Mouse (Mus musculus) liver, adult 2 months (tissue): ENCODE measurements at regions not wholly inside any gene's neighbourhood (a gene's known extent, or its start where the extent isn't known, plus 50 kb on each side); places are given as distances from the start of the nearest gene placed in this dataset.

Experiments used
- DNase-seq: peaks from one replicate; pipeline ENCODE4 v3.0.0-alpha.2; 2011; ENCODE audit warnings: low read depth, low spot score; ENCODE audit errors: extremely low read depth
- H3K27ac ChIP-seq: fragments of 200-500 bp; replicated peaks from 2 replicates; pipeline ENCODE4 v1.5.1; 2012; ENCODE audit warnings: low read depth, mild to moderate bottlenecking, control low read depth, inconsistent platforms, low read length; ENCODE audit not compliant: insufficient read depth
- H3K27me3 ChIP-seq: fragments of 200-500 bp; 2 replicates; pipeline ENCODE4 v1.6.1; 2012; ENCODE audit warnings: mild to moderate bottlenecking, moderate library complexity, low read length, inconsistent platforms; ENCODE audit not compliant: control insufficient read depth, insufficient read depth
- H3K36me3 ChIP-seq: fragments of 200-500 bp; 2 replicates; pipeline ENCODE4 v1.6.1; 2012; ENCODE audit warnings: low read length, inconsistent platforms; ENCODE audit not compliant: control insufficient read depth, insufficient read depth
- H3K4me1 ChIP-seq: fragments of 200-500 bp; 2 replicates; pipeline ENCODE4 v1.6.1; 2011; ENCODE audit warnings: low read length; ENCODE audit not compliant: control insufficient read depth, insufficient read depth
- H3K4me3 ChIP-seq: fragments of 200-500 bp; 2 replicates; pipeline ENCODE4 v1.5.1; 2011; ENCODE audit warnings: low read depth, mild to moderate bottlenecking, control low read depth, low read length, moderate library complexity; ENCODE audit not compliant: insufficient read depth
- H3K79me2 ChIP-seq: fragments of 200-500 bp; 2 replicates; pipeline ENCODE4 v1.6.1; 2012; ENCODE audit warnings: inconsistent platforms, mild to moderate bottlenecking, low read length, moderate library complexity; ENCODE audit not compliant: control insufficient read depth, insufficient read depth
- H3K9ac ChIP-seq: fragments of 200-500 bp; 2 replicates; pipeline ENCODE4 v1.6.1; 2012; ENCODE audit warnings: low read depth, mild to moderate bottlenecking, control low read depth, inconsistent platforms, low read length
- CTCF ChIP-seq: fragments of 200-500 bp; IDR thresholded peaks from 2 replicates; pipeline ENCODE4 v1.5.1; 2011; ENCODE audit warnings: low read depth, low read length, control low read depth
- POLR2A ChIP-seq: fragments of 200-500 bp; IDR thresholded peaks from 2 replicates; pipeline ENCODE4 v1.6.1; 2011; ENCODE audit warnings: low read length, control low read depth; ENCODE audit not compliant: insufficient read depth; ENCODE audit errors: extremely low read depth
- WGBS: fragments of 180-500 bp; shearing (Covaris S2); methylation state at CpG from one replicate; pipeline ENCODE4 v1.1.7; 2018; 5-methylcytosine and 5-hydroxymethylcytosine counted together

- peak; percentile 85 for DNase-seq
- Histone ChIP-seq H3K4me3 (no peak overlapping the region), H3K27ac (no peak overlapping the region), H3K9ac (no peak overlapping the region), H3K36me3 (no peaks in the 10 kb centered on the region), H3K4me1 (peaks cover 14% of the 10 kb centered on the region), H3K79me2 (no peaks in the 10 kb centered on the region), H3K27me3 (no peaks in the 10 kb centered on the region)
- 29% methylated on average over 6 of the region's 6 CpGs for WGBS
- TF ChIP-seq CTCF: no peak
- no peak for TF ChIP-seq POLR2A
These were observed 132.2 kb upstream of the Map3k1 start for GRCm38 (mm10) chr13:111940796-111941513.

- WGBS: 92% methylated on average over 4 of the region's 4 CpGs
- Histone ChIP-seq H3K4me1 (peaks cover 11% of the 10 kb centered on the region), H3K79me2 (no peaks in the 10 kb centered on the region), H3K27ac (no peak overlapping the region), H3K36me3 (no peaks in the 10 kb centered on the region), H3K9ac (no peak overlapping the region), H3K27me3 (no peaks in the 10 kb centered on the region), H3K4me3 (no peak overlapping the region)
- no peak for DNase-seq
- TF ChIP-seq CTCF (no peak), POLR2A (no peak)
These were observed 133.2 kb upstream of the Map3k1 start for GRCm38 (mm10) chr13:111941946-111942345.

GRCm38 (mm10) chr13:111943392-111944088, 134.7 kb upstream of the Map3k1 start:
- WGBS: 84% methylated on average over 15 of the region's 15 CpGs
- H3K36me3 ChIP-seq: no peaks in the 10 kb centered on the region
- no peak for DNase-seq
- no peak overlapping the region for H3K4me3 ChIP-seq
- no peak overlapping the region for H3K27ac ChIP-seq
- H3K4me1 ChIP-seq: peaks cover 5% of the 10 kb centered on the region
- TF ChIP-seq CTCF: no peak
- TF ChIP-seq POLR2A: no peak
- H3K9ac ChIP-seq: no peak overlapping the region
- no peaks in the 10 kb centered on the region for H3K27me3 ChIP-seq
- H3K79me2 ChIP-seq: no peaks in the 10 kb centered on the region

GRCm38 (mm10) chr13:111944089-111944406, 135.3 kb upstream of the Map3k1 start:
- no peak for TF ChIP-seq POLR2A
- TF ChIP-seq CTCF: no peak
- 57% methylated on average over 5 of the region's 5 CpGs for WGBS
- no peak overlapping the region for H3K27ac ChIP-seq

GRCm38 (mm10) chr13:111946271-111946670, 137.5 kb upstream of the Map3k1 start:
- H3K27me3 ChIP-seq: no peaks in the 10 kb centered on the region
- H3K4me3 ChIP-seq: no peak overlapping the region
- WGBS: 90% methylated on average over 4 of the region's 4 CpGs
- no peak overlapping the region for H3K9ac ChIP-seq
- no peak for DNase-seq
- no peak for TF ChIP-seq CTCF
- TF ChIP-seq POLR2A: no peak
- no peak overlapping the region for H3K27ac ChIP-seq
- peaks cover 3% of the 10 kb centered on the region; the same call in 1 of the 2 replicates for H3K4me1 ChIP-seq
- H3K79me2 ChIP-seq: no peaks in the 10 kb centered on the region
- H3K36me3 ChIP-seq: no peaks in the 10 kb centered on the region

More at GRCm38 (mm10) chr13:111944089-111944406, 135.3 kb upstream of the Map3k1 start:
- DNase-seq: no peak
- no peaks in the 10 kb centered on the region for H3K27me3 ChIP-seq
- H3K4me1 ChIP-seq: peaks cover 5% of the 10 kb centered on the region
- no peaks in the 10 kb centered on the region for H3K79me2 ChIP-seq
- H3K36me3 ChIP-seq: no peaks in the 10 kb centered on the region
- H3K4me3 ChIP-seq: no peak overlapping the region
- no peak overlapping the region for H3K9ac ChIP-seq

GRCm38 (mm10) chr13:111946811-111947210, 138.0 kb upstream of the Map3k1 start:
- 77% methylated on average over 8 of the region's 8 CpGs for WGBS
- DNase-seq: no peak

More at GRCm38 (mm10) chr13:111946811-111947210, 138.0 kb upstream of the Map3k1 start:
- TF ChIP-seq POLR2A: no peak
- TF ChIP-seq CTCF: no peak
- Histone ChIP-seq H3K79me2 (no peaks in the 10 kb centered on the region), H3K9ac (no peak overlapping the region), H3K27ac (no peak overlapping the region), H3K36me3 (no peaks in the 10 kb centered on the region), H3K4me1 (no peaks in the 10 kb centered on the region), H3K27me3 (no peaks in the 10 kb centered on the region), H3K4me3 (no peak overlapping the region)
